ENCODE assay signal across 8 mouse cellular contexts in genomic region chr3:41564471-41565213, GRCm38 (mm10). TPM values are rescaled to one million over a fixed set of nuclear protein-coding genes. Genes with fewer than 3 reads are reported as not detected.
DNase-seq lines count a peak whose midpoint lies in the region; ATAC-seq and TF ChIP-seq lines count a peak whose summit lies in the region.

No protein-coding gene starts in this region.

- H3K27me3 ChIP-seq in heart, embryonic 10.5 days (ENCODE audit: insufficient read depth, poor library complexity, severe bottlenecking), result no peaks in the 10 kb centered on the region
- no peaks in the 10 kb centered on the region for H3K27me3 ChIP-seq in kidney, embryonic 14.5 days (ENCODE audit: control insufficient read depth, insufficient read depth, low read length)
- no peaks in the 10 kb centered on the region for H3K27me3 ChIP-seq in midbrain, postnatal 0 days (ENCODE audit: insufficient read depth, low read length)

- TF ChIP-seq POLR2A in embryonic fibroblast, embryonic 13.5 days (IDR thresholded peaks at IDR 0.05; ENCODE audit: low read depth, low read length), result peak; percentile 62

- no peaks in the 10 kb centered on the region for H3K36me3 ChIP-seq in heart, embryonic 10.5 days
- H3K36me3 ChIP-seq in kidney, embryonic 14.5 days (ENCODE audit: control insufficient read depth, insufficient read depth, low read length), result no peaks in the 10 kb centered on the region
- no peaks in the 10 kb centered on the region for H3K36me3 ChIP-seq in midbrain, postnatal 0 days (ENCODE audit: insufficient read depth, low read length)

- no peak for TF ChIP-seq CTCF in embryonic fibroblast, embryonic 13.5 days (IDR thresholded peaks at IDR 0.05; ENCODE audit: borderline replicate concordance, insufficient read depth, low read length)
- no peak for TF ChIP-seq CTCF in midbrain, postnatal 0 days (IDR thresholded peaks at IDR 0.05)

- H3K4me3 ChIP-seq in embryonic fibroblast, embryonic 13.5 days (ENCODE audit: insufficient read depth, low read length), result peak overlapping the region; percentile 79
- H3K4me3 ChIP-seq in heart, embryonic 10.5 days, result peak overlapping the region; percentile 85
- peak overlapping the region; percentile 60 for H3K4me3 ChIP-seq in kidney, embryonic 14.5 days (ENCODE audit: low read length)
- peak overlapping the region; percentile 89 for H3K4me3 ChIP-seq in midbrain, postnatal 0 days (ENCODE audit: low read depth, low read length)

- no peaks in the 10 kb centered on the region for H3K4me1 ChIP-seq in embryonic fibroblast, embryonic 13.5 days (ENCODE audit: control insufficient read depth, insufficient read depth, low read length)
- H3K4me1 ChIP-seq in heart, embryonic 10.5 days, result peaks cover 13% of the 10 kb centered on the region; the same call in 1 of the 2 replicates
- no peaks in the 10 kb centered on the region; the same call in 1 of the 2 replicates for H3K4me1 ChIP-seq in kidney, embryonic 14.5 days (ENCODE audit: control insufficient read depth, insufficient read depth, low read length)
- H3K4me1 ChIP-seq in midbrain, postnatal 0 days (ENCODE audit: insufficient read depth, low read length), result no peaks in the 10 kb centered on the region

- DNase-seq in CD4-positive helper T cell, adult 2 months (ENCODE audit: low read depth, low spot score), result peak; percentile 90
- peak; percentile 83 for DNase-seq in brain, adult 2 months (ENCODE audit: low read depth, low spot score)
- peak; percentile 87 for DNase-seq in heart, embryonic 10.5 days (ENCODE audit: low spot score)
- peak; percentile 84 for DNase-seq in liver
- peak; percentile 66 for DNase-seq in midbrain, postnatal 0 days (ENCODE audit: low spot score)
- peak; percentile 69 to 74 for DNase-seq in spleen, postnatal 14 days (ENCODE audit: low spot score in 2 of 2)

- H3K9ac ChIP-seq in kidney, embryonic 14.5 days (ENCODE audit: low read depth, low read length), result peak overlapping the region; percentile 89
- peak overlapping the region; percentile 83 for H3K9ac ChIP-seq in midbrain, postnatal 0 days (replicated peaks; ENCODE audit: low read length, poor library complexity, severe bottlenecking)

- no peaks in the 10 kb centered on the region for H3K9me3 ChIP-seq in heart, embryonic 10.5 days
- no peaks in the 10 kb centered on the region for H3K9me3 ChIP-seq in kidney, embryonic 14.5 days (ENCODE audit: control insufficient read depth, low read length)
- no peaks in the 10 kb centered on the region for H3K9me3 ChIP-seq in midbrain, postnatal 0 days (ENCODE audit: low read length)

- under 1% methylated on average over 59 of the region's 60 CpGs for WGBS in heart, embryonic 10.5 days
- under 1% methylated on average over 47 of the region's 60 CpGs for WGBS in kidney, embryonic 14.5 days
- under 1% methylated on average over 37 of the region's 60 CpGs for WGBS in midbrain, postnatal 0 days

- peak overlapping the region; percentile 87 for H3K4me2 ChIP-seq in kidney, embryonic 14.5 days (replicated peaks; ENCODE audit: low read depth, low read length)
- H3K4me2 ChIP-seq in midbrain, postnatal 0 days (ENCODE audit: low read depth, low read length, poor library complexity, severe bottlenecking), result peak overlapping the region; percentile 87

- ATAC-seq in kidney, embryonic 14.5 days (ENCODE audit: low FRiP score, low TSS enrichment), result peak; percentile 61
- ATAC-seq in midbrain, postnatal 0 days (ENCODE audit: low FRiP score), result peak; percentile 60

- H3K27ac ChIP-seq in embryonic fibroblast, embryonic 13.5 days (ENCODE audit: insufficient read depth, low read length), result peak overlapping the region; percentile 89
- peak overlapping the region; percentile 96 for H3K27ac ChIP-seq in heart, embryonic 10.5 days
- peak overlapping the region; percentile 97 for H3K27ac ChIP-seq in kidney, embryonic 14.5 days (ENCODE audit: low read depth, low read length)
- H3K27ac ChIP-seq in midbrain, postnatal 0 days (ENCODE audit: low read depth, low read length), result peak overlapping the region; percentile 92

RNA-seq across cellular contexts. Expression of gene Jade1, which starts 9.1 kb away (rescaled TPM):
- 37.0 and 56.8 TPM in 2 replicates for polyA plus RNA-seq in embryonic fibroblast, embryonic 13.5 days (2011; ENCODE audit: insufficient read length, low read depth, missing spikeins)
- polyA plus RNA-seq in heart, embryonic 10.5 days (2016; fragmentation: Nextera tagmentation; extraction: Ambion mirVana), result 13.1 and 17.8 TPM in 2 replicates
- polyA plus RNA-seq in kidney, embryonic 14.5 days (2014; fragmentation: Nextera tagmentation; extraction: Ambion mirVana), result 14.6 and 22.1 TPM in 2 replicates
- total RNA-seq in midbrain, postnatal 0 days (2014; rRNA removed), result 18.8 and 21.8 TPM in 2 replicates
- 15.0 and 16.7 TPM in 2 replicates for polyA plus RNA-seq in midbrain, postnatal 0 days (2015; fragmentation: Nextera tagmentation; extraction: Ambion mirVana)

Comparison
In these comparisons a context has a peak if more than half of its experiments do, and no peak if none do; other contexts are left out.
1. Peak in every context shown above with its lines: DNase-seq, ATAC-seq, H3K4me3 ChIP-seq and H3K27ac ChIP-seq.